Mouse (Mus musculus) urinary bladder, postnatal 36 days (tissue): ENCODE results near the gene Nol9.

ENCODE experiments used
- DNase-seq, 2 experiments: peaks; one replicate each; pipeline ENCODE4 v3.0.0; 2022; ENCODE audit warnings: low spot score in 2 of 2, mixed read lengths in 1 of 2

Nol9 gene

DNA sequence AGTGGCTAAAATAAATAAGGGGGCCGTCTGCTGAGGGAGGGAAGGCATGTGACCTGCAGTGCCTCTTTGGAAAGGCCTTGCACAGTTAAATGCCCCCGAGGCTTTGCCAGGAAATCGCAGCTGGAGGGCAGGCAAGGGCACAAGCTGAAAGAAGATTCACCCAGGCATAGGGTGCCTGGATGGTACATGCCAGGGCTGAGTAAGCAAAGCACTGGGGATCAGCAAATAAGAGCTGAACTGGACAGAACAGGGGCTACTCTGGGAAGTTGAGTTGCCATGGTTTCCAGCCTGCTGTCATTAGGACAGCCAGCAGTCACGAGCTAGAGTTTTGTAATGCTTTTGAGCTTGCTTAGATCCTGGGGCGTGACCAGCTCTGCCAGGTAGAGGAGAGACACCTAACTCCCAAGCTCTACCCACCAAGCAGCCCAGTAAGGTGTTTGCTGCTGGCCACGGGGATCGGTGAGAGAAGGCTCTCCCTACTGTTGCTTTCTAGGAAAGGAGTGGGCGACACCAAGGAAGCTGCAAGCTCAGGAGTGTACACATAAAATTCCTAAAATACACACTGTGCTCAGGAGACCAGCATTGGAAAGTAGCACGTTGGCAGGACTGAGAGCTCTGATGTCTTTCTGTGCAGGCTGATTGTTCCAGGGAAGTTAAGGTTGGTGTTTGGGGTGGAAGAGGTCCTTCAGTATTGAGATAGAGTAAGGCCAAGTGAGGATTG is 23.4 kb downstream of the Nol9 start:
- no peak for DNase-seq

- DNase-seq = no peak
Observed at GRCm38 (mm10) chr4:152067280-152067679, 28.2 kb downstream of the Nol9 start.

GRCm38 (mm10) chr4:152068166-152068724 is 29.1 kb downstream of the Nol9 start:
- no peak for DNase-seq

DNA sequence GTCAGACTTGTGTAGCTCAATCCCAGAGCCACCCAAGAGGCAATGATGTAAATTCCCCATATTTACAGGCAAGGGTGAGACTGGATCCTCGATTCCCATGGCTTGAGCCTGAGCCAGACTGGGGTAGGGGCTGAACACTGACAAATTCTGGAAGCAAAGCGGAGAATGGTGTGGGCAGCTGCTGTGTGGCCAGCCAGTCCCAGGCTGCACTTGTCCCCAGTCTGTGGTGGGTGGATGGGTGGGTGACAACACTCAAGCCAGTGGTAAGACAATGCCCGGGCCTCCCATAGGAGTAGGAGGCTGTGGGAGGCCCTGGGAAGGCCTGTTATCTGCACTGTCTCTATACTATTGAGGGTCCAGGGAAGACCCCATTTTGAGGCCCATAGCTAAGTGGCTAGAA is 30.1 kb downstream of the Nol9 start:
- no peak for DNase-seq

DNA sequence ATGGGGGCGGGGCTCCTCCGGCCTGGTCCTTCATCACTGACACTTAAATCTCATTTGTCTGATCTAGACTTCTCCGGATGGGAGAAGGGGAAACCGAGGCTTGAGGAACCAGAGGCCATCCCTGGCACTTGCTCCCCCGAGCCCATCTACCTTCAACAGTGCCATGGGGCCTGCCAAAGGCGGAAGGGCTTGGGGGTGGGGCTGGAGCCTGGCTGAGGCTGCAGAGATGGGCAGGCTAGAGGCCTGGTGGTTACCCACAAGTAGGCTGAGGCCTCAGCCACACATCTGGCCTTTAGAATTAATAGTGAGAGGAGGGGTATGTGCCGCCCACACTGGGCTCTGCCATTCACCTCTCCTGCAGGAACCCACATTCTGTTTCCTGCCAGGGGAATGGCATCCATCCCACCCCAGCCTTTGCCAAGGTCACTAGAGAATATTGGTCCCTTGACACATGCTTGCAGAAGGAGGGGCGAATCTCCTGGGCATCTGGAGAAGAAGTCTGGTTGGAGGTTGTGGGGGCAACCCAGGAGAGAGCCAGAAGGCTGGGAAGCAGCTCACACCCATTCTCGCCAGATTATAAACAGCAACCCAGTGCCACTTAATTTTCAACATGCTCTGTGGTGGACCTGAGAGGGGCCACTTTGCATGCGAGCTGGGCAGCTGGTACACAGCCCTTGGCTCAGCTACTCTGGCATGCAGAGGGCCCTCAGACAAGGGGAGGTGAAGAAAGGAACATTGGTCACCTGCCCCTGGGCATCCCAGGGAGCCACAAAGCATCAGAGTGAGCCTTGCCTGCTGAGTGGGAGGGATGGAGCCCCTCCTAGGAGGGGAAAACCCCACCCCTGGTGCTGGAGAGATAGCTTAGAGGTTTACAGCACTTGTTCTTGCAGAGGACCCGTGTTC is 31.6 kb downstream of the Nol9 start:
- DNase-seq = no peak

GRCm38 (mm10) chr4:152072121-152072601 is 33.0 kb downstream of the Nol9 start, which contains the start of gene Plekhg5:
Plekhg5 (plus strand) TSS chr4:152072498.
- peak in 1 of 2 experiments; percentile 54 for DNase-seq

GRCm38 (mm10) chr4:152072655-152073054 is 33.5 kb downstream of the Nol9 start:
- DNase-seq = no peak

- no peak for DNase-seq
Observed at GRCm38 (mm10) chr4:152073715-152074114, 34.6 kb downstream of the Nol9 start.

GRCm38 (mm10) chr4:152074548-152074947 is 35.4 kb downstream of the Nol9 start:
- DNase-seq = no peak

GRCm38 (mm10) chr4:152077191-152077590 is 38.1 kb downstream of the Nol9 start:
- no peak for DNase-seq

DNA sequence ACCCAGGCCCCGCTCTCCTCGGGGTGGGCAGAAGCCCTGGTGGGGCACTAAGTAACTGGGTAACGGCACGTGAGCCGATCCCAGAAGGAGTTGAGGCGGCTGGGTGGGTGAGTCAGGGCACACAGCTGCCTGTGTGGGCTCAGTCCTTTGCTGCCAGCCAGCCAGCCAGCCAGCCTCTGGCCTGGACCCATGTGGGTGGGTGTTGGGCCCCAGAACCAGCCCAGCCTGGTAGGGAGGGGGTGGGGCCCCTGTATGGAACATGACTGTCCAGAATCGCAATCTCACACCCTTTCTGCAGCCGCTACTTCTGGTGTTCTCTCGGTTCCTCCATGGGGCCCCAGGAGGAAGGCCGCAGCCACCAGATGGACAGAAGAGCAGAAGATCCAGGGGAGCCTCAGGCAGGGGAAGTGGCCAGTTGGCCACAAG is 39.0 kb downstream of the Nol9 start:
- peak in 1 of 2 experiments; percentile 25 for DNase-seq

GRCm38 (mm10) chr4:152079261-152079660 is 40.1 kb downstream of the Nol9 start:
- no peak for DNase-seq

GRCm38 (mm10) chr4:152079931-152080330 is 40.8 kb downstream of the Nol9 start:
- no peak for DNase-seq

DNA sequence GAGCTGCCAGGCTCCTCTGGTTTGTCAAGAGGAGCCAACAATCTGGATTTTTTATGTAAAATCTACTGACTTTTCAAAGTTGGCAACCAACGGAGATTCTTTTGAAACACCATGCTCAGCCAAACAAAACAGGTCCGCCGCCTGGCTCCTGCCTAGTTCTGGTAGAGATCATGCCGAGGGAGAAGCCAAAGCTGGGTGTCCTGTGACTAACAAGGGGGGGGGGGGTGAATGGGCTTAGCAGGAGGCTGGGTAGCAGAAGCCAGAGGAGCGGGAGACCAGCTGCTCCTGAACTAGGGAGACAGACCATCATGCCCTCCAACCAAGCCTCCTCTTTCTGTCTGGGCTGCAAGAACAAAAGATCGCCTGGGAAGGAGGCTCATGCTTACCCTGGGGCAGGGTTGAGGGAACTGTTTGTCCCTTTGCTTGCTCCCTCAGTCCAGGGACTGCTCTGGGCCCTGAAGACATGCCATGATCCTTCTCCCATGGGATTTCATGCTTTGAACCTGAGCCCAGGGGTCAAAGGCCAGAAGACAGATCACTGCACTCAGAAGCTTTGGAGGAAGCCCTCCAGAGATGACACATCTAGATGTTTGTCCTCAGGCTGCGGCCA is 44.6 kb downstream of the Nol9 start:
- DNase-seq = no peak

DNA sequence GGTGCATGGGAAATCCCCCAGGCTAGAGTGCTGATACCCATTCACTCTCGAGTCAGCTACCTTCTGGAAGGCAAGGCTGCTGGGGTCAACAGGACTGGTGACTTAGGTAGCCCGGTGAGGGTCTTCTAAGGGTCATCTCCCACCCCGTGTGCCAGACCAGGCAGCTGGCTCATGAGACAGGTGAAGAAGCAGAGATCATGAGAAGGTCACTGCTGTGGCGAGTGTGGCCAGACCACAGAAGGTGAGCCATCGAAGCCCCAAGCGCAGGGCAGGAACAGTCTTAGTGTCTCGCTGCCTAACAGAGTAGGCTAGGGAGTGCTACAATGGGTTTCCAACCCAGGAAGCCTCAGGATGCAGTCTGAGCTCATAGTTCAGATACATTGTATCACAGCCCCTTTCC is 45.5 kb downstream of the Nol9 start:
- DNase-seq = no peak

GRCm38 (mm10) chr4:152086505-152087210 is 47.5 kb downstream of the Nol9 start:
- DNase-seq = peak; percentile 47 to 56

DNA sequence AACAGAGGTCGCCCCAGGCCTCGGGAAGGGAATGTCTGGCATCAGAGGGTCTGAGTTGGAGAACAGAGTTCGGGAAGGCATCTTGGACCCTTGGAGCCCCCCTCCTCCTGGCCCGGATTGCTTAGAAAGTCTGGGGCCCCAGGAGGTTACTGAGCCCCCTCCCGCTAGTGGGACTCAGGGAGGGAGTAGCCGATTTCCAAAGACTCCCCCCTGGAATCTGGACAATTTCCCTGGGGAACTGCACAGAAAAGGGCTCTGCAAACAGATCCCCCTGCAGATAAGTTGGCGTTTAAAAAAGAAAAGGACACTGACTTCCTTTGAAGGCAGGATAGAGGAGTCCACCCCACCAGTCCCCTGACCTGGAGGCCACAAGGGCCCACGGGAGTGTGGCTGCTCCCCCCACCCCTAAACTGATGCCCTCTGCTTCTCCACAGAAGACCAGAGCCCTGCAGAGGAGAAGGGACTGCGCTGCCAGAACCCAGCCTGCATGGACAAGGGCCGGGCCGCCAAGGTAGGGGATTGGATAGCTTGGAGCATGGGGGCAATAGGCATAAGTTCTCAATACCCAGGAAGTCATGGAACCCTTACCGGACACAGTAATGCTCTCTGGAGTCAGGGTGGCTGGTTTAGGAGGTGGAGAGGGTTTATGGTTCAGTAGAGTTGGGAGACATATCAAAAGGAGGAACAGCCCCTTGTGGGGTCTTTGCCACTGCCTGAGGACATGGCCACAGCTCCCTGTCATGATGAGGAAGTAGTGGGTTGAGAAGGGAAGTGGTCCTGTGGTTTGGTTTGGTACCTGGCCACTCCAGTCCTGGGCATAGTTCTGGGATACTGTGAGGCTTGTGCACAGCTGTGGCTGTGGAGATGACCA is 48.3 kb downstream of the Nol9 start:
- no peak for DNase-seq

- no peak for DNase-seq
Observed at GRCm38 (mm10) chr4:152088133-152088532, 49.0 kb downstream of the Nol9 start.

- no peak for DNase-seq
Observed at GRCm38 (mm10) chr4:152088556-152089120, 49.5 kb downstream of the Nol9 start.

DNA sequence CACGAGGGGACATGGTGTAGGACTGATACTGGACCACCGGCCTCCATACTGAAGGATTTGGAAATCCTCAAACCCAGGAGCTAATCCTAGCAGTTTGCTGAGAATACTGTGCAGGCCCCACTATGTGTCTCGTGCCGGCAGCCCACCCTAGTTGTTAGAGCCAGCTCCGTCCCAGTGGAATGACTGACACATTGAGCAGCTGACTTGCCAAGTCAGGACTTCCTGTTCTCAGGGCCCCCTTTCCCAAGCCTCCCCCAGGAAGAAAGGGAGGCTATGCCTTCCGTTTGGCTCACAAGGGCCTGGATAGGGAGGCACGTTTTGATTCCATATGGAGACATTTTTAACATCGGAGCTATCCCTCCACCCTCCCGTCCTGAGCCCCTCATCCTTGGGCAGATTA is 51.1 kb downstream of the Nol9 start:
- no peak for DNase-seq
